Mouse (Mus musculus) CH12F3 (cell line): ENCODE results near the gene Gpr55.

Experiments used
- in situ Hi-C: fragments of 300-500 bp; cut with MboI; formaldehyde crosslinking; loops from 2 replicates; pipeline ENCODE4 v1.14.3; 2020; ENCODE audit warnings: low sequenced_read_pairs

Gpr55 gene

GRCm38 (mm10) chr1:85959129-85959888 is 1.5 kb downstream of the Gpr55 start:
- in situ Hi-C loops, result no loop called here

- in situ Hi-C loops, result no loop called here
Observed at GRCm38 (mm10) chr1:85957942-85958619, 2.7 kb downstream of the Gpr55 start.

GRCm38 (mm10) chr1:85957290-85957689 is 3.5 kb downstream of the Gpr55 start:
- in situ Hi-C loops, result no loop called here

- in situ Hi-C loops, result no loop called here
Observed at GRCm38 (mm10) chr1:85955150-85955549, 5.7 kb downstream of the Gpr55 start.

GRCm38 (mm10) chr1:85949085-85949684 is 11.6 kb downstream of the Gpr55 start:
- in situ Hi-C loops, result loop anchor here (5.0 kb wide), 1 partner anchor 48 kb away; no protein-coding TSS in a partner anchor

- in situ Hi-C loops, result no loop called here
Observed at GRCm38 (mm10) chr1:85942318-85942717, 18.5 kb downstream of the Gpr55 start.

GRCm38 (mm10) chr1:85937323-85937722 is 23.5 kb downstream of the Gpr55 start:
- in situ Hi-C loops, result no loop called here

- in situ Hi-C loops, result no loop called here
Observed at GRCm38 (mm10) chr1:85936265-85936664, 24.5 kb downstream of the Gpr55 start.

- in situ Hi-C loops, result no loop called here
Observed at GRCm38 (mm10) chr1:85935148-85935852, 25.5 kb downstream of the Gpr55 start.

- in situ Hi-C loops, result no loop called here
Observed at GRCm38 (mm10) chr1:85934560-85934959, 26.2 kb downstream of the Gpr55 start.

- in situ Hi-C loops, result no loop called here
Observed at GRCm38 (mm10) chr1:85933631-85934465, 27.0 kb downstream of the Gpr55 start.

GRCm38 (mm10) chr1:85933226-85933625 is 27.6 kb downstream of the Gpr55 start:
- in situ Hi-C loops, result no loop called here

GRCm38 (mm10) chr1:85931170-85931569 is 29.6 kb downstream of the Gpr55 start:
- in situ Hi-C loops, result no loop called here

- in situ Hi-C loops, result no loop called here
Observed at GRCm38 (mm10) chr1:85929406-85929805, 31.4 kb downstream of the Gpr55 start.

GRCm38 (mm10) chr1:85928688-85929065 is 32.1 kb downstream of the Gpr55 start:
- in situ Hi-C loops, result no loop called here

- in situ Hi-C loops, result no loop called here
Observed at GRCm38 (mm10) chr1:85928057-85928687, 32.6 kb downstream of the Gpr55 start, which contains the start of gene 4933407L21Rik. TSS of gene 4933407L21Rik (plus strand) at chr1:85928483.

- in situ Hi-C loops, result no loop called here
Observed at GRCm38 (mm10) chr1:85925183-85925582, 35.6 kb downstream of the Gpr55 start.

GRCm38 (mm10) chr1:85922865-85923211 is 38.0 kb downstream of the Gpr55 start:
- in situ Hi-C loops, result no loop called here

- in situ Hi-C loops, result no loop called here
Observed at GRCm38 (mm10) chr1:85922127-85922864, 38.5 kb downstream of the Gpr55 start.
